Mouse (Mus musculus): ENCODE results near the gene Cnih2.

DNA sequence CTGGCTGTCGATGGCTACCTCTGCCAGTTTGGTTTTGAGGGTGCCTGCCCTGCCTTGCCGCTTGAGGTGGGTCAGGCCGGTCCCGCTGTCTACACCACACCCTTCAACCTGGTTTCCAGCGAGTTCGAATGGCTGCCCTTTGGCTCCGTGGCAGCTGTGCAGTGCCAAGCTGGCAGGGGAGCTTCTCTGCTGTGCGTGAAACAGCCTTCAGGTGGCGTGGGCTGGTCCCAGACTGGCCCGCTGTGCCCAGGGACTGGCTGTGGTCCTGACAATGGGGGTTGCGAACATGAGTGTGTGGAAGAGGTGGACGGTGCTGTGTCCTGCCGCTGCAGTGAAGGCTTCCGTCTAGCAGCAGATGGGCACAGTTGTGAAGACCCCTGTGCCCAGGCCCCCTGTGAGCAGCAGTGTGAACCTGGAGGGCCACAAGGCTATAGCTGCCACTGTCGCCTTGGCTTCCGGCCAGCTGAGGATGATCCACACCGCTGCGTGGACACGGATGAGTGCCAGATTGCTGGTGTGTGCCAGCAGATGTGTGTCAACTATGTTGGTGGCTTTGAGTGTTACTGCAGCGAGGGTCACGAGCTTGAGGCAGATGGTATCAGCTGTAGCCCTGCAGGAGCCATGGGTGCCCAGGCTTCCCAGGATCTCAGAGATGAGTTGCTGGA lies 29.6 kb downstream of the Cnih2 start:
- 0 out of 2 replicates have a peak, but pooled peaks have one; percentile 1 for TF ChIP-seq CTCF (IDR thresholded peaks at IDR 0.05; ENCODE audit: control insufficient read depth, insufficient read depth, insufficient replicate concordance, low read depth, low read length)
- TF ChIP-seq POLR2A (IDR thresholded peaks at IDR 0.05; ENCODE audit: control insufficient read depth, low read depth, low read length) = no peak

All from testis, adult 2 months (tissue).